Comparison of ENCODE assay signal across 1 mouse cellular context in genomic region chr11:46418438-46418837, GRCm38 (mm10).
TF ChIP-seq lines count a peak whose summit lies in the region.

No protein-coding gene starts in this region.

TF ChIP-seq in CH12.LX, 34 proteins besides CTCF, POLR2A, EP300 and RAD21:
- no peak for TF ChIP-seq SMC3 (IDR thresholded peaks at IDR 0.05; ENCODE audit: low read depth, low read length)
- peak; percentile 50; the same call in 1 of the 2 replicates for TF ChIP-seq MEF2A (IDR thresholded peaks at IDR 0.05; ENCODE audit: borderline replicate concordance, low read depth, low read length)
- TF ChIP-seq ZMIZ1 (IDR thresholded peaks at IDR 0.05; ENCODE audit: low read depth, low read length), result no peak
- TF ChIP-seq ZKSCAN1 (IDR thresholded peaks at IDR 0.05; ENCODE audit: borderline replicate concordance, low read depth, low read length), result no peak
- TF ChIP-seq JUND (conservative IDR thresholded peaks at IDR 0.05; ENCODE audit: low read depth, low read length), result no peak
- TF ChIP-seq MXI1 (IDR thresholded peaks at IDR 0.05; ENCODE audit: low read depth, low read length), result no peak
- no peak for TF ChIP-seq POLR2AphosphoS2 (IDR thresholded peaks at IDR 0.05; ENCODE audit: low read depth, low read length)
- TF ChIP-seq ZNF384 (IDR thresholded peaks at IDR 0.05; ENCODE audit: low read depth, low read length), result no peak
- TF ChIP-seq IRF4 (IDR thresholded peaks at IDR 0.05; ENCODE audit: low read depth, low read length), result peak; percentile 55
- TF ChIP-seq SIN3A (IDR thresholded peaks at IDR 0.05; ENCODE audit: low read length), result peak; percentile 67
- TF ChIP-seq TCF12 (IDR thresholded peaks at IDR 0.05; ENCODE audit: low read depth, low read length), result peak; percentile 87
- no peak for TF ChIP-seq MYC (IDR thresholded peaks at IDR 0.05; ENCODE audit: low read depth, low read length)
- no peak for TF ChIP-seq HCFC1 (IDR thresholded peaks at IDR 0.05; ENCODE audit: low read depth, low read length)
- TF ChIP-seq MAX (IDR thresholded peaks at IDR 0.05; ENCODE audit: low read length), result peak; percentile 82
- TF ChIP-seq USF2 (conservative IDR thresholded peaks at IDR 0.05; ENCODE audit: low read depth, low read length), result no peak
- no peak for TF ChIP-seq PAX5 (IDR thresholded peaks at IDR 0.05; ENCODE audit: low read length)
- TF ChIP-seq NRF1 (IDR thresholded peaks at IDR 0.05; ENCODE audit: low read depth, low read length), result no peak
- no peak for TF ChIP-seq ZC3H11A (IDR thresholded peaks at IDR 0.05; ENCODE audit: low read depth, low read length)
- TF ChIP-seq USF1 (IDR thresholded peaks at IDR 0.05; ENCODE audit: low read depth, low read length), result no peak
- TF ChIP-seq ETS1 (conservative IDR thresholded peaks at IDR 0.05; ENCODE audit: low read depth, low read length), result peak; percentile 52; the same call in 1 of the 2 replicates
- TF ChIP-seq BHLHE40 (IDR thresholded peaks at IDR 0.05; ENCODE audit: low read depth, low read length), result peak; percentile 55
- 0 out of 2 replicates have a peak, but pooled peaks have one; percentile 44 for TF ChIP-seq CHD1 (IDR thresholded peaks at IDR 0.05; ENCODE audit: low read depth, low read length)
- TF ChIP-seq CHD2 (IDR thresholded peaks at IDR 0.05; ENCODE audit: low read length), result no peak
- 0 out of 2 replicates have a peak, but pooled peaks have one; percentile 45 for TF ChIP-seq TBP (conservative IDR thresholded peaks at IDR 0.05; ENCODE audit: low read depth, low read length)
- TF ChIP-seq KAT2A (IDR thresholded peaks at IDR 0.05; ENCODE audit: insufficient replicate concordance, low read length), result 0 out of 2 replicates have a peak, but pooled peaks have one; percentile 7
- no peak for TF ChIP-seq GABPA (IDR thresholded peaks at IDR 0.05; ENCODE audit: insufficient replicate concordance, low read depth, low read length)
- TF ChIP-seq ELF1 (IDR thresholded peaks at IDR 0.05; ENCODE audit: low read depth, low read length), result no peak
- no peak for TF ChIP-seq JUN (IDR thresholded peaks at IDR 0.05; ENCODE audit: insufficient read depth, low read depth, low read length)
- TF ChIP-seq MAFK (IDR thresholded peaks at IDR 0.05; ENCODE audit: insufficient replicate concordance, low read length), result peak; percentile 41; the same call in 1 of the 2 replicates
- no peak for TF ChIP-seq E2F4 (IDR thresholded peaks at IDR 0.05; ENCODE audit: insufficient replicate concordance, low read depth, low read length)
- 0 out of 2 replicates have a peak, but pooled peaks have one; percentile 55 for TF ChIP-seq RCOR1 (conservative IDR thresholded peaks at IDR 0.05; ENCODE audit: low read depth, low read length)
- no peak for TF ChIP-seq UBTF (IDR thresholded peaks at IDR 0.05; ENCODE audit: low read depth, low read length)
- TF ChIP-seq NELFE (IDR thresholded peaks at IDR 0.05; ENCODE audit: low read depth, low read length), result no peak
- no peak for TF ChIP-seq MAZ (IDR thresholded peaks at IDR 0.05; ENCODE audit: low read depth, low read length)
